Mouse (Mus musculus): Measurements from ENCODE around the gene Kcna10. TPM values are rescaled to one million over a fixed set of nuclear protein-coding genes. Genes with fewer than 3 reads are reported as not detected.

Gene Kcna10
- polyA plus RNA-seq (2014; fragmentation: Illumina TruSeq; extraction: RNeasy Lipid Tissue Mini Kit (QIAGEN cat#74804)), result not detected

DNA sequence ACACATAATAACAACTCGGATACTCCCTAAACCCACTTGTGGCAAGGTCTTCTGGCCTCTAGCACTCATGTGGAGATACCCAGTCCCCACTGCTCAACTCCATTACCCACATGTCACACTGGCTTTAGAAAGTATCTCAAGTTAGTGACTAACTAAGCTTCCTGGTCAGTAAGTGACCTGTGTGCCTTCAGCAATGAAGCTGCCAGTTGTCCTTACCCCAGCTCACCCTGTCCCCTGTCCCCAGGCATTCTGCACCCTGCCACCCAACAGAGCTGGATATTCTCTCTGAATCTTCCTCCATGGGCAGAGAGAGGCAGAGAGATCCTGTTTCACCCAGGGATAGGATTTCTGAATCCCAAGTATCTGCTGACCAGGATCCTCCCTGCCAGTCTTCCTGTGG is at the start of gene Kcna10:
Gene Kcna10, plus strand, starts transcription at position 301 of the 400 bp plus-strand sequence.

GRCm38 (mm10) chr3:107221608-107222007 is 38.8 kb downstream of the Kcna10 start, which contains the start of gene Cym:
TSS of gene Cym (minus strand) at chr3:107221732.

DNA sequence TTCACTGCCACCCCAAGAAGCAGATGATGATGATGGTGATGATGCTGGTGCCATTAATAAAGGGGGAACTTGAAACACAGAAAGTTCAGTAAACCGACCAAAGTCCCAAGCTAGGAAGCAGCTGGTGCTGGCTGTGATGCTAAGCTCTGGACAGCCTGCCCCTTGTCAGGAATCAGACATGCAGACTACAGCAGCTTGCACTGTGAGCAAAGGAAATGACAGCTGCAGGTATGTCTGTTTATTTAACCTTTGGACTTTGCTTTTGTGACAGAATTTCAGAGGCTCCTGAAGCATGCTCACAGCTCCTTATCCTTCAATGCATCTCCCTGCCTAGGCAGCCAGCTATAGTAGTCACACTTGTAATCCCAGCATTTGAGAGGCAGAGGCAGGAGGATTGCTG is 47.7 kb downstream of the Kcna10 start, which contains the start of gene A630076J17Rik:
Gene A630076J17Rik, plus strand, starts transcription at position 88 of the 400 bp plus-strand sequence.

DNA sequence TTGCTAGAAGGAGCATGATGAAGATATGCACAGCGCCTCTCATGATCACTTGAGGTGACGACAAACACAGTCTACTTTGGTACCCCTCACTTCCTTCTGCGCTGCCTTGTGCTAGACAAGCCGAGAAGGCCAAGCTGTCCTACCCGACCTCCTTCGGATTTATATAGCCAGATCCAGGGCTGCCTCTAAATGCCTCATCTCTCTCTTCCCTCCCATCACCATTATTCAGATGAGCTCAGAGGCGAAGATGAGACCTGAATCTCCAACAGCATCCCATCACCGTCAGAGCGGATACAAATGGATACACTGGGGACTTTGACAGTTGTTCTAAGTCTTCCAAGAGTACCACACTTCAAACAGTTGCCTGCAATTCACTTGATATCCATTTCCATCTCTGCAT is 56.8 kb downstream of the Kcna10 start, which contains the start of gene Prok1:
Gene Prok1, minus strand, starts transcription at position 101 of the 400 bp plus-strand sequence.

Other genes starting within 250 kb of the Kcna10 start
- gene Kcna3, start 146.9 kb upstream of the Kcna10 start, polyA plus RNA-seq (2014; fragmentation: Illumina TruSeq; extraction: RNeasy Lipid Tissue Mini Kit (QIAGEN cat#74804)), result not detected
- 3.8 TPM for gene Kcna2, start 81.9 kb upstream of the Kcna10 start, polyA plus RNA-seq (2014; fragmentation: Illumina TruSeq; extraction: RNeasy Lipid Tissue Mini Kit (QIAGEN cat#74804))
- not detected for gene Cym, start 38.7 kb downstream of the Kcna10 start, polyA plus RNA-seq (2014; fragmentation: Illumina TruSeq; extraction: RNeasy Lipid Tissue Mini Kit (QIAGEN cat#74804))
- gene A630076J17Rik, start 47.6 kb downstream of the Kcna10 start, polyA plus RNA-seq (2014; fragmentation: Illumina TruSeq; extraction: RNeasy Lipid Tissue Mini Kit (QIAGEN cat#74804)), result not detected
- gene Prok1, start 56.7 kb downstream of the Kcna10 start, polyA plus RNA-seq (2014; fragmentation: Illumina TruSeq; extraction: RNeasy Lipid Tissue Mini Kit (QIAGEN cat#74804)), result not detected
- 150 TPM for gene Lamtor5, start 95.8 kb downstream of the Kcna10 start, polyA plus RNA-seq (2014; fragmentation: Illumina TruSeq; extraction: RNeasy Lipid Tissue Mini Kit (QIAGEN cat#74804))
- gene Slc16a4, start 108.2 kb downstream of the Kcna10 start, polyA plus RNA-seq (2014; fragmentation: Illumina TruSeq; extraction: RNeasy Lipid Tissue Mini Kit (QIAGEN cat#74804)), result 12.2 TPM
- 25.7 TPM for gene Rbm15, start 150.6 kb downstream of the Kcna10 start, polyA plus RNA-seq (2014; fragmentation: Illumina TruSeq; extraction: RNeasy Lipid Tissue Mini Kit (QIAGEN cat#74804))

Measured in ovary, adult 10 weeks (tissue).